Mouse (Mus musculus): ENCODE measurements around the gene Samd3.

- no peak for TF ChIP-seq CTCF (IDR thresholded peaks at IDR 0.05; ENCODE audit: extremely low read depth, insufficient read length, insufficient replicate concordance, low read depth, low read length)
- no peak for TF ChIP-seq POLR2A (IDR thresholded peaks at IDR 0.05; ENCODE audit: low read depth, low read length)
Measured at GRCm38 (mm10) chr10:26297626-26298025, 68.1 kb downstream of the Samd3 start.

Measured in small intestine, adult 2 months (tissue).